Mouse (Mus musculus): Measurements from ENCODE around the gene Olfr447.

Gene Olfr447

DNA sequence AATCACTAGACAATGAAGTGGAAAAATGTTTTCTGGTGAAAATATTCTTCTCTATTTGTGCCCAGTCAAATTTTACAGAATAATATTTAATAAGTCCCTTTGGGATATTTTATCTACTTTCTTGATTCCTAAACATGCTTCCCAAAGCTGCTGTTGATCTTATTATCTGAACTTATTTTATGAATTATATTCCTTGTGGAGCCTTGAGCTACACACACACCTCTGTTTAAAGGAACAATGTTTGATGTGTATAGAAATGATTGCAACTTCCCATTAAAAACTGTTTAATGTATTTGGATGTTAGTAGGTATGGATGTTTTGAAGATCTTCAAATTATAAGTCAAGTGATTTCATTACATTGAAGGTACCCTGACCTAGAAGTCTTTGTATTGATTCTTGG is at the start of gene Olfr447:
Olfr447 (plus strand) TSS at position 301 of the 400 bp plus-strand sequence.
- DNase-seq (ENCODE audit: low spot score in 2 of 2) = no peak

- no peak for DNase-seq (ENCODE audit: low spot score in 2 of 2)
Measured at GRCm38 (mm10) chr6:42860222-42860819, 48.4 kb upstream of the Olfr447 start.

DNA sequence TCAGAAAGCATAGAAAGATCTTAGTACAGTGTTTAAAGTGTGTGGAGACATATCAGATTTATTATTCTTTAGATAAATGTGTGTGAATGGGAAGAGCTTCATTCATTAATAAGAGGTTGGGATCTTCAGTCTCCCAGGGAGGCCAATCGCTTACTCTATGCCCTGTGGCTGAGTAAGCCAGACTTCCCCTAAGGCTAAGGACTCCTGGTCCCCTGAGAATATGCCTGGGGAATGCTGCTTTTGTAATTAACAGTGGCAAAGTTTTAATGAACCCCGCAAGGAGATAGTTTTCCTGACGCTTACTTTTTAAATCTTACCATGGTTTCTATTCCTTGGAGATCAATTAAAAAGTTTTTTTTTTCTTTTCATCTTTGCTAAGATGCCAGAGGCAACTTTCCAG is 39.0 kb upstream of the Olfr447 start:
- no peak for DNase-seq (ENCODE audit: low spot score in 2 of 2)

DNA sequence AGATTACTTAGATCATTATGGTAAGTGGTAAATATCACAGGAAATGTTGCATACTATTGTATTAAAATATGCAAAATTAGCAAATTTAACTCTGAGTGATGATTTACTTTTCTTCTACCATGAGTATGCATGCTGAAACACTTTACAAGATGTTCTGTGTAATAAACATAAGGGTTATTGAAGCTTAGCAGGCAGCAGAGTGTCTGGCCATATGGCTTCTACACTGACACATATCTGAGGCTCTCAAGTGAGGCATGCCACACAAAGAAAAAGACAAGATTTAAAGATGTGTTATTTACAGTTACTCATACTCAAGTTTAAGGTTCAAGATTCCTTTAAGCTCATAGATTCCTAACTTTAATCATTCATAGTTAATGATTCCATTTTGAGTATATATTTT is 32.4 kb upstream of the Olfr447 start:
- DNase-seq (ENCODE audit: low spot score in 2 of 2) = no peak

DNA sequence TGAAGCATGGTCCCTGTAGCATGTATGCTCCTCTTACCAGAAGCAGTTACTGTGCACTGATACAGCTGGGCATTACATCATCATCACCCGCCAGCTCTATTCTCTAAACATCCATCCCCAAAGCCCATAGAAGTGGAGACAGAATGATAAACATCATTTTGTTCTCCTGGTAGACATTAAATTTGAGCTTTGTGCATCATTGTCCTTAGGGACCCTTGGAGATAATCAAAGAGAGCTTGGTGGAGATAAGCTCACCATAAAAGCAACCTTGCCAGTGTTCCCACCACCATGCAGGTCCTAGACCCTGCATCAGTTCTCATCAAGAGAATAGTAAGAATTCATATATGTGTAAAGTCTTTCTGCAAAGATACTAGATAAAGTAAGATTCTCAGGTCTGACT is 18.5 kb upstream of the Olfr447 start, which contains the start of gene Olfr448:
Olfr448 (plus strand) TSS at position 301 of the 400 bp plus-strand sequence.
- no peak for DNase-seq (ENCODE audit: low spot score in 2 of 2)

DNA sequence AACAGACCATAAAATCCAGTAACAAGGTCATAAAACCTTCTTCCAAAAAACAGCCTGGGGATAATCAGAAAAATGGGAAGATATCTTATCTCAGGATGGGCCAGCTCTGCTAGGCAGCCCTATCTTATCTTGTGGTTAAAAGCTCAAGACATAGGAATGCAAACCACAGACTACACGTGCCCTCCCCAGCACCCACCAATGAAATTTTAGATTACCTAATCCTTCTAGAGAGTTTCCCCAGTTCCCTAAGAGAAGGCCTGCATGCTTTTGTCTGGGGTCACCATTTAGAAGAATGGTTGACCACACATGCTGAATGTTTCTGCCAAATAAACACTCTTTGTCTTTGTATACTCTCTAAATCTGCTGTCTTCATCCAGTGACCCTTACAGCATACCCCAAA is 8.3 kb upstream of the Olfr447 start:
- DNase-seq (ENCODE audit: low spot score in 2 of 2) = no peak

DNA sequence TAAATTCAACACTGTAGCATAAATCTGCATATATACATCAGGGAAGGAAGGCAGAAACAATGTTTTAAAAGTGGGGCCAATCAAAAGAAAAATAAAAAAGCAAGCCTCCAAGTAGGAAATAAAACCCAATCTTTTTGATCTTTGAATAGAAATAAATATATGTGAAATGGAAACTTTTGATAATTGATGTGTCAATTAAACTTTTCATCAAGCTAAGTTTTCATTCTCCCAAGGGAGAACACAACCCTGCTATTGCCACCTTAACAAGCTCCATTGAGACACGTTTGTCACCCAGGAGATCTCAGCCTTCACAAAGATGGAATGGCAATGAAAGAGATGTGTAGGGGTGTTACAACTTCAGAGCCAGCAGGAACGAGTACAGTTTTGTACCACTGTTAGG is 12.4 kb downstream of the Olfr447 start, which contains the start of gene Olfr446:
Olfr446 (plus strand) TSS at position 301 of the 400 bp plus-strand sequence.
- DNase-seq (ENCODE audit: low spot score in 2 of 2) = no peak

DNA sequence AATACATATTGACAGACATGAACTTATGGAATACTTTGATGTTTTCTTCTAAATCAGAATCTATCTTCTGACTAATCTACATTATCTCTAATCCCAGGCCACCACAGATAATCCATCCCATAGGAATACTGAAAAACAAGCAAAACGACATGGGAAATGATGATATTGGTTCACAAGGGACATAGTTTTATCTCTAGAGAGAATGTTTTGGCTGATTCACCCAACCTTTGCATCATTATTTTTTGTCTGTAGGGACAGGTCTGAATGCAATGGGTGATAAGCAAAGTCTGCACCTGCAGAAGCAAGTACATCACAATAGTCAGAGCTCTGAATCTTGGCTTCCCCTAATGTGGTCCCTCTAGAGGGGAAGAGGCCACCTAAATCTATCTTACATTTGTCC is 40.1 kb downstream of the Olfr447 start, which contains the start of gene Olfr444:
Olfr444 (plus strand) TSS at position 301 of the 400 bp plus-strand sequence.
- no peak for DNase-seq (ENCODE audit: low spot score in 2 of 2)

All from spleen, postnatal 10 days (tissue).